Mouse (Mus musculus): ENCODE measurements around the gene Ap2b1.
"Not testable (repeated sequence)": the region's sequence is repeated elsewhere in the genome, so short reads cannot be mapped to it uniquely, and the experiment has no call there.

- not testable (repeated sequence) for TF ChIP-seq POLR2A (IDR thresholded peaks at IDR 0.05; ENCODE audit: control insufficient read depth, low read depth, low read length); CTCF (IDR thresholded peaks at IDR 0.05; ENCODE audit: control insufficient read depth, insufficient read depth, insufficient replicate concordance, low read depth, low read length)
Measured at GRCm38 (mm10) chr11:83257211-83257610, 41.6 kb upstream of the Ap2b1 start.
